Mouse (Mus musculus): ENCODE measurements at regions not wholly inside any gene's neighbourhood (a gene's known extent, or its start where the extent isn't known, plus 50 kb on each side); places are given as distances from the start of the nearest gene placed in this dataset.
"Not testable (repeated sequence)": the region's sequence is repeated elsewhere in the genome, so short reads cannot be mapped to it uniquely, and the experiment has no call there.

DNA sequence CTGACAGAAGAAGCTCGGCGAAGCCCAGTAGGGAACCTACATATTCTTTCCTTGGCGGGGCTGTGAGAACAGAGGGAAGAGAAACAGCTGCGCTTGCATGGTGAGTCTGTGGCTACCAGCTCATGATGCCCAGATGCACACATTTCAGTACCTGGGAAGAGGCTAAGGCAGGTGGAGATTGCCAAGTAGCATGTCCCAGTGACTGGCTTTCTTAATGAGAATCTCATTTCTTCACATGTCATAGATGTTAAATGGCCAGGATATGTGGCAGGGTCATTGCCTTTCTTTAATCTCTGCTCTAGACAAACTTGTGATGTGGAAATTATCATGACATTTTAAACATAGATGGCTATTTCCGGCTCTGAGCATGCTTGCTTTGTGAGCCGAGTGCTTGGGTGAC is 109.5 kb upstream of the Tns3 start:
- Histone ChIP-seq H3K4me1 (0 out of 2 replicates have a peak, but pooled peaks cover under 1% of the 10 kb centered on the region), H3K27me3 (no peaks in the 10 kb centered on the region; the same call in 1 of the 2 replicates), H3K27ac (no peak overlapping the region), H3K36me3 (no peaks in the 10 kb centered on the region), H3K9ac (no peak overlapping the region), H3K9me3 (no peaks in the 10 kb centered on the region), H3K4me3 (no peak overlapping the region), H3K4me2 (no peak overlapping the region)
- WGBS: 80% methylated on average over 6 of the region's 6 CpGs
- no peak for ATAC-seq (ENCODE audit: insufficient number of reproducible peaks, low FRiP score, low TSS enrichment, low read depth)

DNA sequence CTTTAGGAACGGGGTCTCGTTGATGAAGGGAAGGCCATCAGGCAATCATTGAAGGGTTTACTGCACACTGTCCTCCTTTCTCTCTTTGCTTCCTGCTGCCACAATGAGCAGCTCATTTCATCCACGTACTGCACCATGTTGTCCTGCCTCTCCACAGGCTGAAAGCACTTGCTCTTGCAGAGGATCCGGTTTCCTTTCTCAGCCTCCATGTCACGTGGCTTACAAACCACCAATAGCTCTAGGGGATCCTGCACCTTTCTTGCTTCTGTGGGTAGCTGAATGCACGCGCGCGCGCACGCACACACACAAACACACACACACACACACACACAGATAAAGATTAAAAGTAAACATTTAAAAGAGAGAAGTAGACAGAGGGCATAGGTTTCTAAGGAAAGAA is 108.9 kb upstream of the Tns3 start:
- Histone ChIP-seq H3K9me3 (no peaks in the 10 kb centered on the region), H3K27ac (no peak overlapping the region), H3K36me3 (no peaks in the 10 kb centered on the region), H3K4me2 (no peak overlapping the region), H3K9ac (no peak overlapping the region), H3K27me3 (no peaks in the 10 kb centered on the region; the same call in 1 of the 2 replicates), H3K4me1 (no peaks in the 10 kb centered on the region), H3K4me3 (no peak overlapping the region)
- ATAC-seq (ENCODE audit: insufficient number of reproducible peaks, low FRiP score, low TSS enrichment, low read depth): no peak
- WGBS: 82% methylated on average over 11 of the region's 11 CpGs

DNA sequence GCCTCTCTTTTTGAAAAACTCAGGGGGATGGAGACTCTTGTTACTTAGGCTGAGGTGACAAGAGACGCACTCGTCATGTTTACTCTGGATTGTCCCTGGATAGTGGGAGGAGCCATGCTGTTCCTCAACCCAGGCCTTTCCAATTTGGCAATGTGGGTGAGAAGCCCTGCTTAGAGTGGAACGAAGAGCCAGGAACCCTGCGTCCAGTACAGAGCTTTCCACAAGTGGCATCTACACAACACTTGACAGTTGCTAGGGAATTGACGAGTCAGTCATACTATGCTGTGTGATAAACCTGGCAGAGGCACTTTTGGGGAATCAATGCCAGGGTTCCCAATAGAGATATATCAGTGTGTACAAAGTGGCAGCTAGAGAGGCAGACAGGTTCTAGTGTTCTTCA is 108.2 kb upstream of the Tns3 start:
- no peaks in the 10 kb centered on the region; the same call in 1 of the 2 replicates for H3K27me3 ChIP-seq
- ATAC-seq (ENCODE audit: insufficient number of reproducible peaks, low FRiP score, low TSS enrichment, low read depth): no peak
- no peak overlapping the region for H3K4me2 ChIP-seq
- H3K27ac ChIP-seq: no peak overlapping the region
- H3K9me3 ChIP-seq: no peaks in the 10 kb centered on the region
- no peak overlapping the region for H3K4me3 ChIP-seq
- 81% methylated on average over 5 of the region's 5 CpGs for WGBS
- no peaks in the 10 kb centered on the region for H3K4me1 ChIP-seq
- no peaks in the 10 kb centered on the region for H3K36me3 ChIP-seq
- no peak overlapping the region for H3K9ac ChIP-seq

DNA sequence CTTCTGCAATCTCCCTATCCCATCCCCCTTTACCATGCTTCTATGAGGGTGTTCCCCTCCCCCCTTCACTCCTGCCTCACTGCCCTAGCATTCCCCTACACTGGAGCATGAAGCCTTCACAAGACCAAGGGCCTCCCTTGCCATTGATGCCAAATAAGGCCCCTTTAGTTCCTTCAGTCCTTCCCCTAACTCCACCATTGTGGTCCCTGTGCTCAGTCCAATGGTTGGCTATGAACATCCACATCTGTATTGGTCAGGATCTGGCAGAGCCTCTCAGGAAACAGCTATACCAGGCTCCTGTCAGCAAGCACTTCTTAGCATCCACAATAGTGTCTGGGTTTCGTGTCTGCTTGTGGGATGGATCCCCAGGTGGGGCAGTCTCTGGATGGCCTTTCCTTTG is 104.4 kb upstream of the Tns3 start:
- H3K36me3 ChIP-seq; ATAC-seq (ENCODE audit: insufficient number of reproducible peaks, low FRiP score, low TSS enrichment, low read depth); H3K27me3 ChIP-seq; H3K9me3 ChIP-seq; H3K9ac ChIP-seq; H3K27ac ChIP-seq; H3K4me3 ChIP-seq; H3K4me2 ChIP-seq: not testable (repeated sequence)
- 84% methylated on average over 1 of the region's 1 CpGs for WGBS
- H3K4me1 ChIP-seq: peaks cover 12% of the 10 kb centered on the region

DNA sequence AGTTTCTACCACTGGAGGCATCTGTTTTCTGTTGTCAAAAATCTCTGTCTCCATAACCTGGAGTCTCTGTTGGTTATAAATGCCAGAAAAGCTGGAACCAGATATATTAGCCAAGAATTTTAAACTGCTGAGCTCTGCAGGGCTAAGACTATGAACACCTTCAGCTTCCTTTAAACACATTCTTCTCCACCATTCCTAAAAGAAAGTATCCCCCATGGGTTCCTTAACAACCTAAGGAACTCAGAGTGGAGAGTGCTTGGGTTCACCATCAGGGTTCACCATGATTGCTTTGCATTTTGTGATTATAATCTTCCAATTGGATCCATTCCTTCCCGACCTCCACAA is 101.2 kb upstream of the Tns3 start:
- Histone ChIP-seq H3K9me3 (no peaks in the 10 kb centered on the region), H3K4me2 (no peak overlapping the region), H3K9ac (no peak overlapping the region), H3K4me1 (peaks cover 30% of the 10 kb centered on the region), H3K36me3 (no peaks in the 10 kb centered on the region), H3K27me3 (no peaks in the 10 kb centered on the region), H3K27ac (no peak overlapping the region), H3K4me3 (no peak overlapping the region)
- WGBS: 68% methylated on average over 1 of the region's 1 CpGs
- peak; percentile 48; the same call in 1 of the 2 replicates for ATAC-seq (ENCODE audit: insufficient number of reproducible peaks, low FRiP score, low TSS enrichment, low read depth)

DNA sequence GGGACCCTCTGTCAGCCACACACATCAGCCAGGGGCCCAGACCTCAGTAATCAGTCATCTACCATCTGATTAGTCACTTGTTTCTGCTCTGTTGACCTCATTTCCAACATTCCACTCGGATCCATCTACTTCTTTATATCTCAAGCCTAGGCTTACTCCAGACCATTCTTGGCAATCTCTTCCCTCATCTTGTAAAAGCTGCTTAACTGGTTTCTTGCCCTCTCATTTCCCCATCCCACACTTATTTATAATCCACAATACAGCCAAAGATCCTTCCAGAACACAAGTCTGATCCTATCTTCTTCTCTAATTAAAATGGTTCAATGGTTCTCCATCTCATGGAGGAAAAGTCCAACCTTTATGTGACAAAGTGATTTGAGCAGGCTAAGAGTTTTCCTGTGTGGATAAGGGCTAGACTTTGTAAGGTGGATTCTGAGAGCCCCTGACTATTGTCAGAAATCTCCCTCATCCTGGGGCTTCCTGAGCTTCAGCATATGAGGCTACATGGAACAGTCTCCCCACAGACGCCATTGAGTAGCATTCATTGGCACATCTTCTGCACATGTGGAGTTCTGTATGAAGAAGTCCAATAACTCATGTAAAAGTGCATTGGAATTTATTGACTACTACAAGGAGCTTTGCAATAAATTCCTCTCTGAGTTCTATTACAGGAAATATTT is 100.7 kb upstream of the Tns3 start:
- Histone ChIP-seq H3K27ac (peak overlapping the region; percentile 76), H3K4me2 (no peak overlapping the region), H3K36me3 (no peaks in the 10 kb centered on the region), H3K27me3 (no peaks in the 10 kb centered on the region), H3K9me3 (no peaks in the 10 kb centered on the region), H3K9ac (no peak overlapping the region), H3K4me3 (no peak overlapping the region), H3K4me1 (peaks cover 30% of the 10 kb centered on the region)
- peak; percentile 63; the same call in 1 of the 2 replicates for ATAC-seq (ENCODE audit: insufficient number of reproducible peaks, low FRiP score, low TSS enrichment, low read depth)
- 45% methylated on average over 2 of the region's 2 CpGs for WGBS

DNA sequence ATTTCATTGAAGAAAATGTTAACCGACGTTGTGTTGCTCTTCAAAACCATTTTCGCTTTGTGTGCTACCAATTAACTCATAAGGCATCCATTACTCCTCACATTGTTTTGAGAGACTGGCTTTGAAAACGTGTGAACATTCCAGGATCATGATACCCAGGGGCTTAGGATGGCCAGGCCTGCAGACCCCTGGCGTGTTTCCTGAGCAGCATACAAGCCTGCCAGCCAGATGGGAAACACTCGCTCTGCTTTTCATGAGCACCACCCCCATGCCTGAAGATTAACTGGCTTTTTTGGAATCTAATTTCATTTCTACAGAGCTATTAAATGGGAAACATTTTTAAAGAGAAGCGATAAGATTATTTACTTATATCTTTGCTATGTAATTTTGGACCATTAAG is 99.1 kb upstream of the Tns3 start:
- Histone ChIP-seq H3K9ac (no peak overlapping the region), H3K27me3 (no peaks in the 10 kb centered on the region), H3K9me3 (no peaks in the 10 kb centered on the region), H3K4me3 (no peak overlapping the region), H3K4me2 (no peak overlapping the region), H3K4me1 (peaks cover 30% of the 10 kb centered on the region), H3K36me3 (no peaks in the 10 kb centered on the region), H3K27ac (peak overlapping the region; percentile 67; the same call in 1 of the 2 replicates)
- 29% methylated on average over 7 of the region's 7 CpGs for WGBS
- no peak for ATAC-seq (ENCODE audit: insufficient number of reproducible peaks, low FRiP score, low TSS enrichment, low read depth)

DNA sequence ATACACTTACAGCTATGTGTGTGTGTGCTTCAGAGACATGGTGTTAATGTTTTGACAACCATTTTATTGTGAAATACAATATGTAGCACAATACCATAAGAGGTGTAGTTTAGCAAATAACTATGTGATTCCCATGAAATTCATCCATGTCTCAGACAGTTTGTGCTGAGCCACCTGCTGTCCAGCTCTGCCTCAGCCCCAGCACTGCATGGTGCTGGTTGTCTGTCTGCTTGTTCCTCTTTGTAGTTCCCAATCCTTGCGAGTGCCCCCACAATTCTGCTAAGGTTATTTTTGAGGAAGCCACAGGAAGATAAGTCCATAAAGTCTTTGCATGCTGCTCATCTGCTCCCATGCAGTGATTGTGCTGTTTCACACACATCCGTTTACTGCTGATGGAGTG is 97.8 kb upstream of the Tns3 start:
- H3K36me3 ChIP-seq: no peaks in the 10 kb centered on the region
- H3K4me2 ChIP-seq: no peak overlapping the region
- peaks cover 30% of the 10 kb centered on the region for H3K4me1 ChIP-seq
- no peak overlapping the region for H3K4me3 ChIP-seq
- no peak overlapping the region for H3K9ac ChIP-seq
- no peaks in the 10 kb centered on the region for H3K9me3 ChIP-seq
- 37% methylated on average over 2 of the region's 2 CpGs for WGBS
- ATAC-seq (ENCODE audit: insufficient number of reproducible peaks, low FRiP score, low TSS enrichment, low read depth): no peak
- H3K27me3 ChIP-seq: no peaks in the 10 kb centered on the region
- H3K27ac ChIP-seq: no peak overlapping the region

DNA sequence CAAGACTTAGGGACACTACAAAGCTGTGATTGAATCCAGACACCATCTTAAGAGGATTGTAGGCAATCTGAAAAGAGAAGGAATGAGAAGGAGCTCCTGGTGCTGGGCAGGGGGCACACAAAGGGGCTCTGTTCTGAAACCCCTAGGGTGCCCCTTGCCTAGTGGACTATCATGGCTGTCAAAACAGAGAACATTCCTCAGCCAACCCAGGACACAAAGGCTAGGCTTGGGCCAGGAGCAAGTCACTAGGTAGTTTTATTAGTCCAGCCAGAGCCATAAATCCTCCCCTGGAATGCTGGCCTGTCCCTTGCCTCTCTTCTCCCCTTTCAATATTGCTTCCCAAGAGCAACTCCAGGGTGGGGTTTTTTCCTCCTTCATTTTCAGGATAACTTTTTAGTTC is 97.3 kb upstream of the Tns3 start:
- Histone ChIP-seq H3K4me2 (no peak overlapping the region), H3K4me1 (peaks cover 30% of the 10 kb centered on the region), H3K36me3 (no peaks in the 10 kb centered on the region), H3K9ac (no peak overlapping the region), H3K9me3 (no peaks in the 10 kb centered on the region), H3K27ac (peak overlapping the region; percentile 29; the same call in 1 of the 2 replicates), H3K4me3 (no peak overlapping the region), H3K27me3 (no peaks in the 10 kb centered on the region)
- ATAC-seq (ENCODE audit: insufficient number of reproducible peaks, low FRiP score, low TSS enrichment, low read depth): no peak

DNA sequence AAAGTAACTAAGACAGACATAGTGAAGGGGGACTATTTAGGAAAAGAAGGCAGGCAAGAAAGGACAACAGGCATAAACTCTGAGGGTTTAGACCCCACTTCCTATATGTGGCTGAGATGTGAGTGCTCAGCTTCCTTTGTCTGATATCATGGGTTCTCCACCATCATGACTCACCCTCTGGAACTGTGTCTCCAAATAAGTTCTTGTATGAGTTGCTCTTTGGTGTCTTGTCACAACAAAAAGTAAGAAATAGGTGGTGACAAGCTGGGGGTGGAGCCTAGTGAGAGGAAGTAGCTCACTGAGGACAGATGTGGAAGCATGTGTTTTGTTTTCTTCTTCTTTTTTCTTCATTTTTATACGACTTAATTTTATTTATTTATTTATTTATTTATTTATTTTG is 95.5 kb upstream of the Tns3 start:
- no peaks in the 10 kb centered on the region for H3K27me3 ChIP-seq
- H3K9me3 ChIP-seq: no peaks in the 10 kb centered on the region
- no peak overlapping the region for H3K9ac ChIP-seq
- WGBS: 89% methylated on average over 1 of the region's 1 CpGs
- no peak overlapping the region for H3K27ac ChIP-seq
- H3K4me3 ChIP-seq: no peak overlapping the region
- no peaks in the 10 kb centered on the region for H3K36me3 ChIP-seq
- ATAC-seq (ENCODE audit: insufficient number of reproducible peaks, low FRiP score, low TSS enrichment, low read depth): no peak
- no peak overlapping the region for H3K4me2 ChIP-seq
- peaks cover 26% of the 10 kb centered on the region for H3K4me1 ChIP-seq

DNA sequence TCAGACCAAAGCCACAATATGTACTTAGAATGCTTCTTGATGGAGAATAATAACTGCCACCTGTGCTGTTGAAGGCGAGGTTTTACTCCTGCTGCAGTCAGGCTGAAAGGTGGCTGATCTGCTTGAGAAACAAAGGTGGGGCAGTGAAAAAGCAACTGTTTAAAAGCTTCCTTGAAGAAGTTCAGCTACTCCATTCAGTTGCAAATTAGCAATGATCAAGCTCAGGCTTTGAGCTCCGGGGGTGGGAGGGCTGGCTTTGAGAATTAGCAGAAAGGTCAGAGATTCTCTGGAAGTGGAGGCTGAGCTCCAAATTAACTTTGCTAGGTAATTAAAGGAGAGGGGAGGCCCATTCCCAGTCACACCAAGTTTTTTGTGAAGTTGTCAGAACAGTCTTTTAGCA is 90.2 kb upstream of the Tns3 start:
- ATAC-seq (ENCODE audit: insufficient number of reproducible peaks, low FRiP score, low TSS enrichment, low read depth); H3K4me2 ChIP-seq; H3K36me3 ChIP-seq; H3K27ac ChIP-seq; H3K27me3 ChIP-seq; H3K9ac ChIP-seq; H3K9me3 ChIP-seq; H3K4me3 ChIP-seq; H3K4me1 ChIP-seq: not testable (repeated sequence)
- WGBS: 39% methylated on average over 2 of the region's 2 CpGs

DNA sequence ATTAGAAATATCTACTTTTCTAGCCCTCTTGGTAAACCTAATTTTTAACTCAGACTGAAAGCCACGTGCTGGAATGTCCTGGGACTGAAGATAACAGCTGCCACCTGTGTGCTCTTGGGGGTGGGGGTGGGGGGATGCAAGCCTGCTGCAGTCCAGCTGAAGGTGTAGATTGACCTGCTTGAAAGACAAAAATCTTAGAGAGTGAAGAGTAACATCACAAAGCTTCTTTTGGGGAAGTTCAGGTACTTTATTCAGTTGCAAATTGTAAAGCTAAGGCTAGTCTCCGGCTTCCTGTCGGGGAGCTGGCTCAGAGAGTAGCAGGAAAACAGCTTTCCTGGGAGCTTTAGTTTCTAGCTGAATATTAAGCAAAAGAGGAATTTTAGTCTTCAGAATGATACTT is 71.4 kb upstream of the Tns3 start:
- not testable (repeated sequence) for H3K27ac ChIP-seq; H3K9me3 ChIP-seq; H3K9ac ChIP-seq; H3K4me2 ChIP-seq; H3K36me3 ChIP-seq; H3K4me3 ChIP-seq; H3K4me1 ChIP-seq; H3K27me3 ChIP-seq; ATAC-seq (ENCODE audit: insufficient number of reproducible peaks, low FRiP score, low TSS enrichment, low read depth)
- WGBS: 73% methylated on average over 3 of the region's 3 CpGs

DNA sequence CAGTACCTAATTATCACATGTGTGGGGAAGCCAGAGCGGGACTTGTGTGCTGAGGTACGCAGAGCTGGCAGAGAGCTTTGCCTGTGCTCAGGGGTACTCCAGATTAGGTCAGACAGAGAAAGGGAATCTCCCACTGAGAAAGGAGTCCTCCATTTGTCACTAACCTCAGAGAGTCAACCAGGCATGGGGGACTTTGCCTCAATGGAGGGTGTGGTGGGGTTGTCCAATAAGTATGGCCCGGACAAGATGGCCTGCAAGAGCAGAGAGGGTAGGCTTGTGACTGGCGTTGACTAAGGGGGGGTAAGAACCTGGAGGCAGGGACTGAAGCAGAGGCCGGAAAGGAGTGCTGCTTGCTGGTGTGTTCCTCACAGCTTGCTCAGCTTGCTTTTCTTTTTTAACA is 62.7 kb upstream of the Tns3 start:
- H3K36me3 ChIP-seq: no peaks in the 10 kb centered on the region
- no peaks in the 10 kb centered on the region for H3K27me3 ChIP-seq
- no peaks in the 10 kb centered on the region for H3K9me3 ChIP-seq
- no peak overlapping the region for H3K9ac ChIP-seq
- H3K27ac ChIP-seq: no peak overlapping the region
- H3K4me2 ChIP-seq: no peak overlapping the region
- no peaks in the 10 kb centered on the region for H3K4me1 ChIP-seq
- no peak for ATAC-seq (ENCODE audit: insufficient number of reproducible peaks, low FRiP score, low TSS enrichment, low read depth)
- 91% methylated on average over 5 of the region's 5 CpGs for WGBS
- no peak overlapping the region for H3K4me3 ChIP-seq
